Mouse (Mus musculus) CH12.LX (cell line): ENCODE results near the gene Cish. TPM values are rescaled to one million over a fixed set of nuclear protein-coding genes. Genes with fewer than 3 reads are reported as not detected.

Experiments
- DNase-seq: peaks from one replicate; pipeline ENCODE4 v3.0.0-alpha.2; 2013; ENCODE audit errors: extremely low read depth
- H3K27ac ChIP-seq: 2 replicates; pipeline ENCODE4 v1.5.1; 2012; ENCODE audit warnings: low read depth, mild to moderate bottlenecking, control low read depth, moderate library complexity; ENCODE audit not compliant: insufficient read depth
- H3K27me3 ChIP-seq: replicated peaks from 2 replicates; pipeline ENCODE3; 2012; ENCODE audit warnings: inconsistent platforms
- H3K36me3 ChIP-seq, 2 experiments: replicated peaks in 1 of 2; 2 replicates each; pipeline versions ENCODE3 to v1.6.1; 2012; ENCODE audit warnings: inconsistent platforms in 1 of 2, low read length in 1 of 2, mild to moderate bottlenecking in 1 of 2, mixed read lengths in 1 of 2, moderate library complexity in 1 of 2; ENCODE audit not compliant: control insufficient read depth in 1 of 2, insufficient read depth in 1 of 2
- H3K4me1 ChIP-seq, 2 experiments: 2 replicates each; pipeline ENCODE4 v1.6.1; 2012; ENCODE audit warnings: inconsistent platforms in 1 of 2, moderate library complexity in 1 of 2; ENCODE audit not compliant: insufficient read depth in 2 of 2, control insufficient read depth in 1 of 2
- H3K4me2 ChIP-seq: 2 replicates; pipeline ENCODE4 v1.6.1; 2012; ENCODE audit warnings: low read depth, mild to moderate bottlenecking, control low read depth; ENCODE audit not compliant: poor library complexity, insufficient read depth, severe bottlenecking
- H3K4me3 ChIP-seq, 3 experiments: fragments of 150-350 bp in 1 of 3; sonication (generic) in 1 of 3; replicated peaks in 1 of 3; 2 replicates each; pipeline versions ENCODE3 to v1.5.1; 2011 to 2012; ENCODE audit warnings: low read depth in 2 of 3, low read length in 2 of 3, mild to moderate bottlenecking in 2 of 3, moderate library complexity in 2 of 3, control low read depth in 1 of 3, improper control_type of control experiment in 1 of 3, inconsistent platforms in 1 of 3, mixed read lengths in 1 of 3; ENCODE audit not compliant: poor library complexity in 1 of 3
- H3K79me2 ChIP-seq: replicated peaks from 2 replicates; pipeline ENCODE4 v1.6.1; 2012; ENCODE audit warnings: mild to moderate bottlenecking, moderate library complexity; ENCODE audit not compliant: control insufficient read depth, poor library complexity, insufficient read depth, severe bottlenecking; ENCODE audit errors: extremely low read depth
- H3K9ac ChIP-seq: 2 replicates; pipeline ENCODE4 v1.6.1; 2012; ENCODE audit warnings: low read depth, mild to moderate bottlenecking, control low read depth, moderate library complexity; ENCODE audit not compliant: insufficient read depth
- H3K9me3 ChIP-seq: replicated peaks from 2 replicates; pipeline ENCODE3; 2012; ENCODE audit warnings: low read length, inconsistent platforms, mixed read lengths
- ZC3H11A ChIP-seq: IDR thresholded peaks from 2 replicates; pipeline ENCODE4 v1.6.1; 2012; ENCODE audit warnings: low read depth, mild to moderate bottlenecking, inconsistent platforms, low read length, improper control_type of control experiment
- dilution Hi-C: fragments of 300-500 bp; cut with MboI; formaldehyde crosslinking; loops from 2 replicates; pipeline ENCODE4 v1.14.3; 2020; ENCODE audit warnings: low sequenced_read_pairs; ENCODE audit not compliant: extremely low pct_unique_long_range_greater_than_20kb, extremely low pct_ligation_motif_present
- in situ Hi-C: fragments of 300-500 bp; cut with MboI; formaldehyde crosslinking; loops from 3 replicates; pipeline ENCODE4 v1.14.3; 2019; ENCODE audit warnings: low sequenced_read_pairs, low pct_ligation_motif_present, low pct_unique_long_range_greater_than_20kb, mixed read lengths
- polyA plus RNA-seq: library from polyadenylated mRNA; unstranded; fragments of >175 nt; gene quantifications from 2 replicates; pipeline ENCODE4 v1.2.1, GENCODE M21; 2012; ENCODE audit warnings: low read depth; ENCODE audit not compliant: insufficient read length
- total RNA-seq, 2 experiments: library from RNA; depleted of rRNA; stranded (reverse); fragments of 300-350 nt in 1 of 2; fragments of >200 nt in 1 of 2; gene quantifications; 2 replicates each; pipeline ENCODE4 v1.2.3; 2012 to 2014

Cish gene
- total and polyA plus RNA-seq, 3 experiments, result 0.43 to 4.6 (median 3.5) TPM

DNA sequence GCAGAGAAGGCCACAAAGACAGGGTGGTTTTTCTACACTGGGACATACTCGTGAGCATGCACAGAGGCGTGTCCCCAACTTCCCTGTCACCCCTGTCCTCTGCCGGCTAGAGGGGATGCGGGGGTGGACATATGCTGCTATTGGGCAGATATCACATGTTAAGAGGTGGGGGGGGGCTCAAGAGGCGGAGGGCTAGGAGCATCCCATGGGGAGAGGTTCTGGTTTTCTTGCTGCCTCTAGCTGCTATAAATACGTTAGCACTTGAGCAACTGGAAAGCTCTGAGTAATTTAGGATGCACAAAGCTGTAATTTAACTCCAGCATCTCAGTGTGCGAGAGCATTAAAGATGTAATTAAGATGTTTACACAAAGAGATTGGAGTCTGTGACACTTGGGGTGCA lies 53.5 kb downstream of the Cish start:
- Histone ChIP-seq H3K36me3 (no peaks in the 10 kb centered on the region), H3K9me3 (no peaks in the 10 kb centered on the region), H3K4me1 (no peaks in the 10 kb centered on the region), H3K9ac (no peak overlapping the region), H3K27ac (no peak overlapping the region), H3K27me3 (peaks cover 89% of the 10 kb centered on the region), H3K79me2 (no peaks in the 10 kb centered on the region), H3K4me2 (no peak overlapping the region), H3K4me3 (no peak overlapping the region)
- DNase-seq, result no peak
- in situ Hi-C loops, result no loop called here
- no peak for TF ChIP-seq ZC3H11A
- dilution Hi-C loops, result no loop called here

Other genes starting within 250 kb of the Cish start
- 0.21 and 0.30 TPM in 2 replicates for gene Dock3, start 64.1 kb upstream of the Cish start, total RNA-seq (2012; rRNA removed)
- not detected in 2 replicates for gene Dock3, start 64.1 kb upstream of the Cish start, total RNA-seq (2014; rRNA removed)
- gene Dock3, start 64.1 kb upstream of the Cish start, polyA plus RNA-seq, result not detected in 2 replicates
- 33.3 and 39.8 TPM in 2 replicates for gene Mapkapk3, start 6.1 kb upstream of the Cish start, total RNA-seq (2012; rRNA removed)
- gene Mapkapk3, start 6.1 kb upstream of the Cish start, total RNA-seq (2014; rRNA removed), result 29.1 and 29.9 TPM in 2 replicates
- gene Mapkapk3, start 6.1 kb upstream of the Cish start, polyA plus RNA-seq, result 30.1 and 33.1 TPM in 2 replicates
- gene Hemk1, start 42.3 kb downstream of the Cish start, total RNA-seq (2012; rRNA removed), result 12.2 and 20.5 TPM in 2 replicates
- 10.8 and 12.1 TPM in 2 replicates for gene Hemk1, start 42.3 kb downstream of the Cish start, total RNA-seq (2014; rRNA removed)
- gene Hemk1, start 42.3 kb downstream of the Cish start, polyA plus RNA-seq, result 11.9 TPM in 2 replicates
- 0.34 and 0.72 TPM in 2 replicates for gene 6430571L13Rik, start 44.6 kb downstream of the Cish start, total RNA-seq (2012; rRNA removed)
- 0.11 TPM in 1 of 2 replicates, not detected in the other for gene 6430571L13Rik, start 44.6 kb downstream of the Cish start, total RNA-seq (2014; rRNA removed)
- gene 6430571L13Rik, start 44.6 kb downstream of the Cish start, polyA plus RNA-seq, result 0.09 and 0.10 TPM in 2 replicates
- gene Cacna2d2, start 103.6 kb downstream of the Cish start, total RNA-seq (2012; rRNA removed), result 0.04 TPM in 1 of 2 replicates, not detected in the other
- not detected in 2 replicates for gene Cacna2d2, start 103.6 kb downstream of the Cish start, total RNA-seq (2014; rRNA removed)
- gene Cacna2d2, start 103.6 kb downstream of the Cish start, polyA plus RNA-seq, result not detected in 2 replicates
- gene Tmem115, start 237.9 kb downstream of the Cish start, total RNA-seq (2012; rRNA removed), result 17.9 TPM in 2 replicates
- 10.0 and 13.0 TPM in 2 replicates for gene Tmem115, start 237.9 kb downstream of the Cish start, total RNA-seq (2014; rRNA removed)
- 11.3 and 12.6 TPM in 2 replicates for gene Tmem115, start 237.9 kb downstream of the Cish start, polyA plus RNA-seq
- gene Cyb561d2, start 246.2 kb downstream of the Cish start, total RNA-seq (2012; rRNA removed), result 37.8 and 45.9 TPM in 2 replicates
- gene Cyb561d2, start 246.2 kb downstream of the Cish start, total RNA-seq (2014; rRNA removed), result 29.2 and 35.7 TPM in 2 replicates
- gene Cyb561d2, start 246.2 kb downstream of the Cish start, polyA plus RNA-seq, result 23.6 and 23.8 TPM in 2 replicates
- 28.0 and 31.4 TPM in 2 replicates for gene Nprl2, start 246.2 kb downstream of the Cish start, total RNA-seq (2012; rRNA removed)
- gene Nprl2, start 246.2 kb downstream of the Cish start, total RNA-seq (2014; rRNA removed), result 16.3 and 19.4 TPM in 2 replicates
- gene Nprl2, start 246.2 kb downstream of the Cish start, polyA plus RNA-seq, result 10.8 and 12.6 TPM in 2 replicates